Mouse (Mus musculus): ENCODE results near the gene Smo. TPM values are rescaled to one million over a fixed set of nuclear protein-coding genes. Genes with fewer than 3 reads are reported as not detected.

Smo gene
- polyA plus RNA-seq, 1 experiment, result 4.7 TPM

GRCm38 (mm10) chr6:29775609-29776008 is 40.3 kb downstream of the Smo start:
- H3K4me3 ChIP-seq (ENCODE audit: control insufficient read depth, low read depth, low read length), result no peak overlapping the region

DNA sequence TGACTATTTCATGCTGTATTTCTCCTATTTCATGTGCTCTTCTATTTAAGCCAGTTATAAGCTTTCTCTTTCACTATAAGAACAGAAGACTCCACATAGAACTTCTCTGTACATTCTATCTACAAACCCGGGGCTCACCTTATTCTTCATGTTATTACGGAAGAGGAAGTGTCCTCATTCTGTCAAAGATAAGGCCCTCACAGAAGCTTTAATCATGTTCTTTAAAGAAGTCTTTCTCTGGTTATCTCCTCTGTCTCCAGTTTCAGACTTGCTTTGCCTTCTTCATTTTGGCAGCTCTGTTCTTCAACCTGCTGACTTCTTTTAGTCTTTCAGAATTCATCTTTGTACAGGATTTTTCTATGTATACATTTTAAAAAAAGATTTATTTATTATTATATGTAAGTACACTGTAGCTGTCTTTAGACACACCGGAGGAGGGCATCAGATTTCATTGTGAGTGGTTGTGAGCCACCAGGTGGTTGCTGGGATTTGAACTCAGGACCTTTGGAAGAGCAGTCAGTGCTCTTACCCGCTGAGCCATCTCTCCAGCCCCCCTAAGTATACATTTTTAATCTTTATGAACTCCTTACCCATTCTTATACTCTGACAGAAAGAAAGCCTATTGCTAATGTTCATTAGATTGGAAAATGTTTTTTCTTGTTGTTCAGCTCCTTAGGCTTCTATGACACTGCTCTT is 41.4 kb downstream of the Smo start:
- Histone ChIP-seq H3K27ac (ENCODE audit: control insufficient read depth, insufficient read depth, low read depth, low read length) (no peak overlapping the region), H3K4me3 (ENCODE audit: control insufficient read depth, low read depth, low read length) (no peak overlapping the region), H3K4me1 (ENCODE audit: control insufficient read depth, insufficient read depth, low read length) (no peaks in the 10 kb centered on the region), H3K36me3 (ENCODE audit: control insufficient read depth, insufficient read depth, low read length) (no peaks in the 10 kb centered on the region), H3K27me3 (ENCODE audit: control insufficient read depth, insufficient read depth, low read length) (no peaks in the 10 kb centered on the region)
- TF ChIP-seq POLR2A (IDR thresholded peaks at IDR 0.05; ENCODE audit: control insufficient read depth, low read depth, low read length) (no peak), CTCF (IDR thresholded peaks at IDR 0.05; ENCODE audit: control insufficient read depth, insufficient read depth, insufficient replicate concordance, low read depth, low read length) (no peak)

More at GRCm38 (mm10) chr6:29775609-29776008, 40.3 kb downstream of the Smo start:
- peaks cover 2% of the 10 kb centered on the region for H3K4me1 ChIP-seq (ENCODE audit: control insufficient read depth, insufficient read depth, low read length)
- TF ChIP-seq POLR2A (IDR thresholded peaks at IDR 0.05; ENCODE audit: control insufficient read depth, low read depth, low read length) (no peak), CTCF (IDR thresholded peaks at IDR 0.05; ENCODE audit: control insufficient read depth, insufficient read depth, insufficient replicate concordance, low read depth, low read length) (no peak)
- no peaks in the 10 kb centered on the region for H3K27me3 ChIP-seq (ENCODE audit: control insufficient read depth, insufficient read depth, low read length)
- H3K36me3 ChIP-seq (ENCODE audit: control insufficient read depth, insufficient read depth, low read length), result no peaks in the 10 kb centered on the region
- no peak overlapping the region for H3K27ac ChIP-seq (ENCODE audit: control insufficient read depth, insufficient read depth, low read depth, low read length)

GRCm38 (mm10) chr6:29777238-29777555 is 41.9 kb downstream of the Smo start:
- Histone ChIP-seq H3K36me3 (ENCODE audit: control insufficient read depth, insufficient read depth, low read length) (no peaks in the 10 kb centered on the region), H3K4me1 (ENCODE audit: control insufficient read depth, insufficient read depth, low read length) (no peaks in the 10 kb centered on the region), H3K27me3 (ENCODE audit: control insufficient read depth, insufficient read depth, low read length) (no peaks in the 10 kb centered on the region), H3K27ac (ENCODE audit: control insufficient read depth, insufficient read depth, low read depth, low read length) (no peak overlapping the region), H3K4me3 (ENCODE audit: control insufficient read depth, low read depth, low read length) (no peak overlapping the region)
- TF ChIP-seq POLR2A (IDR thresholded peaks at IDR 0.05; ENCODE audit: control insufficient read depth, low read depth, low read length) (no peak), CTCF (IDR thresholded peaks at IDR 0.05; ENCODE audit: control insufficient read depth, insufficient read depth, insufficient replicate concordance, low read depth, low read length) (no peak)

DNA sequence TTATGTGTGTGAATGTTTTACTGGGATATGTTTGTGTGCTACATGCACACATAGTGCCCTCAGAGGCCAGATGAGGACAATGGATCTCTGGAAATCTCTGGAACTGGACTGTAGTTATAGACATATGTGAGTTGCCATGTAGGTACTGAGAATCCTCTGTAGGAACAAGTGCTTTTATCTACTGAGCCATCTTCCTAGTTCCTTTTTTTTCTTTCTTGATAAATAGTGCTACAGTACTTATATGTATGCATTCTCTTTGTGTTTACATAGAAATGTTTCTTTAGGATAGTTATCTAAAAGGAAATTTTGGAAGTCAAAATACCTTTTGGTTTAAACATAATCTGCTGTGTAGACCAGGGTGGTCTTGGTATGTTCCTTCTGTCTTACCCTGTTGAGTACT is 44.8 kb downstream of the Smo start:
- H3K4me1 ChIP-seq (ENCODE audit: control insufficient read depth, insufficient read depth, low read length), result no peaks in the 10 kb centered on the region
- no peak overlapping the region for H3K4me3 ChIP-seq (ENCODE audit: control insufficient read depth, low read depth, low read length)
- H3K27me3 ChIP-seq (ENCODE audit: control insufficient read depth, insufficient read depth, low read length), result no peaks in the 10 kb centered on the region
- no peaks in the 10 kb centered on the region for H3K36me3 ChIP-seq (ENCODE audit: control insufficient read depth, insufficient read depth, low read length)
- TF ChIP-seq POLR2A (IDR thresholded peaks at IDR 0.05; ENCODE audit: control insufficient read depth, low read depth, low read length) (no peak), CTCF (IDR thresholded peaks at IDR 0.05; ENCODE audit: control insufficient read depth, insufficient read depth, insufficient replicate concordance, low read depth, low read length) (no peak)
- no peak overlapping the region for H3K27ac ChIP-seq (ENCODE audit: control insufficient read depth, insufficient read depth, low read depth, low read length)

DNA sequence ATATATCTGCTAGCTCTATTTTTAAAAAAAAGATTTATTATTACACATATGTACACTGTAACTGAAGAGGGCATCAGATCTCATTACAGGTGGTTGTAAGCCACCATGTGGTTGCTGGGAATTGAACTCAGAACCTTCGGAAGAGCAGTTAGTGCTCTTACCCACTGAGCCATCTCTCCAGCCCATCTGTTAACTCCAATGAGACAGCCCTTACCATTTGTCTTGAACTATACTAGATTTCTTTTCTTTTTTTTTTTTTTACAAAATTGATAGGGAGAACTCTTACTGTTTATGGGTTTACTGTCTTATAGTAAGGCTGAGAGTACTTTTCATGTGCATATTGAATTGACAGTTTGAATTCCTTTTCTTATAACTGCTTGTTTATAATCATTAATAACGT is 45.3 kb downstream of the Smo start:
- no peaks in the 10 kb centered on the region for H3K36me3 ChIP-seq (ENCODE audit: control insufficient read depth, insufficient read depth, low read length)
- no peak overlapping the region for H3K27ac ChIP-seq (ENCODE audit: control insufficient read depth, insufficient read depth, low read depth, low read length)
- H3K27me3 ChIP-seq (ENCODE audit: control insufficient read depth, insufficient read depth, low read length), result no peaks in the 10 kb centered on the region
- no peak overlapping the region for H3K4me3 ChIP-seq (ENCODE audit: control insufficient read depth, low read depth, low read length)
- H3K4me1 ChIP-seq (ENCODE audit: control insufficient read depth, insufficient read depth, low read length), result no peaks in the 10 kb centered on the region
- TF ChIP-seq POLR2A (IDR thresholded peaks at IDR 0.05; ENCODE audit: control insufficient read depth, low read depth, low read length), result no peak
- TF ChIP-seq CTCF (IDR thresholded peaks at IDR 0.05; ENCODE audit: control insufficient read depth, insufficient read depth, insufficient replicate concordance, low read depth, low read length), result no peak

DNA sequence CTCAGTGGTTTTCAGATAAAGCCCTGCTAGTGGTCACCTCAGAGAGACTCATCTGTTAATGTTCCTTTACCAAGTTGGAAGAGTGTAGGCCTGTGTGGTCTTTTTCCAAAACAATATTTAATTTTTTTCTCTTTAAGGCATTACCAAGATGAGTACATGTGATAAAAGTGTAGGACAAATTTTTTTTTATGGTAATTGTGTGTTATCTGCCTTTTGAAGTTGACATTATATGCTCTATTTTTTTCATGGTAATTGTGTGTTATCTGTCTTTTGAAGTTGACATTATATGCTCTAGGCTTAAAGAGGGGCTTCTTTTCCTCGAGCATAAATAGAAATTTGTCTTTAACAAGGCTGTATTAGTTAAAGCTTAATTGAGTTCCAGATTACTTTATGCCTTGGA is 46.9 kb downstream of the Smo start:
- Histone ChIP-seq H3K27me3 (ENCODE audit: control insufficient read depth, insufficient read depth, low read length) (no peaks in the 10 kb centered on the region), H3K36me3 (ENCODE audit: control insufficient read depth, insufficient read depth, low read length) (no peaks in the 10 kb centered on the region), H3K4me1 (ENCODE audit: control insufficient read depth, insufficient read depth, low read length) (no peaks in the 10 kb centered on the region), H3K4me3 (ENCODE audit: control insufficient read depth, low read depth, low read length) (no peak overlapping the region), H3K27ac (ENCODE audit: control insufficient read depth, insufficient read depth, low read depth, low read length) (no peak overlapping the region)
- no peak for TF ChIP-seq POLR2A (IDR thresholded peaks at IDR 0.05; ENCODE audit: control insufficient read depth, low read depth, low read length)
- no peak for TF ChIP-seq CTCF (IDR thresholded peaks at IDR 0.05; ENCODE audit: control insufficient read depth, insufficient read depth, insufficient replicate concordance, low read depth, low read length)

GRCm38 (mm10) chr6:29783960-29784359 is 48.7 kb downstream of the Smo start:
- Histone ChIP-seq H3K4me3 (ENCODE audit: control insufficient read depth, low read depth, low read length) (no peak overlapping the region), H3K36me3 (ENCODE audit: control insufficient read depth, insufficient read depth, low read length) (no peaks in the 10 kb centered on the region), H3K27ac (ENCODE audit: control insufficient read depth, insufficient read depth, low read depth, low read length) (no peak overlapping the region), H3K27me3 (ENCODE audit: control insufficient read depth, insufficient read depth, low read length) (no peaks in the 10 kb centered on the region), H3K4me1 (ENCODE audit: control insufficient read depth, insufficient read depth, low read length) (no peaks in the 10 kb centered on the region)
- TF ChIP-seq POLR2A (IDR thresholded peaks at IDR 0.05; ENCODE audit: control insufficient read depth, low read depth, low read length) (no peak), CTCF (IDR thresholded peaks at IDR 0.05; ENCODE audit: control insufficient read depth, insufficient read depth, insufficient replicate concordance, low read depth, low read length) (no peak)

Measured in testis, adult 2 months (tissue).